Mouse (Mus musculus): Measurements from ENCODE around the gene Vapb.
"Not testable (repeated sequence)": the region's sequence is repeated elsewhere in the genome, so short reads cannot be mapped to it uniquely, and the experiment has no call there.

Gene Vapb

GRCm38 (mm10) chr2:173737222-173737989 lies at the start of gene Vapb:
Gene Vapb (plus strand): TSS chr2:173737511.
- peak; percentile 94 for DNase-seq (ENCODE audit: extremely low spot score, low read depth, low spot score)

DNA sequence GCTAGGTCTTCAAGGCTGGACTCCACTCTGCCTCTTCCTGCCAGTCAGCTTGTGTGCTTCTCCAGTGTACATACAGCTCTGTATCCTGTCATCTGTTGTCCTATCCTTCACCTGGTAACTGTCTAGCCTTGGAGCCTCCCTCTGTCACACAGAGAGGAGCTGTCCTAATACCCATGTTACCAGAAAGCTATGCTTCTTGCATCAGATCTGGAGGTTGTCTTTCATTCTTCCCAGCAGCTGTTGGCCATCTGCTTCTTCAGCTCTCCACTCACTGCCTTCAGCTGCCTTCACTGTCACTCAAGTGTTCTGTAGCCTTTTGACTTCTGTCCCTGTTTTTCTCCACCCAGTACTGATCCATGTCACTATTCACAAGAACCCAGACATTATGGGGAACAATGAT lies 47.5 kb upstream of the Vapb start:
- no peak for DNase-seq (ENCODE audit: extremely low spot score, low read depth, low spot score)

GRCm38 (mm10) chr2:173691748-173692147 lies 45.6 kb upstream of the Vapb start:
- no peak for DNase-seq (ENCODE audit: extremely low spot score, low read depth, low spot score)

GRCm38 (mm10) chr2:173692693-173693092 lies 44.6 kb upstream of the Vapb start:
- DNase-seq (ENCODE audit: extremely low spot score, low read depth, low spot score), result no peak

DNA sequence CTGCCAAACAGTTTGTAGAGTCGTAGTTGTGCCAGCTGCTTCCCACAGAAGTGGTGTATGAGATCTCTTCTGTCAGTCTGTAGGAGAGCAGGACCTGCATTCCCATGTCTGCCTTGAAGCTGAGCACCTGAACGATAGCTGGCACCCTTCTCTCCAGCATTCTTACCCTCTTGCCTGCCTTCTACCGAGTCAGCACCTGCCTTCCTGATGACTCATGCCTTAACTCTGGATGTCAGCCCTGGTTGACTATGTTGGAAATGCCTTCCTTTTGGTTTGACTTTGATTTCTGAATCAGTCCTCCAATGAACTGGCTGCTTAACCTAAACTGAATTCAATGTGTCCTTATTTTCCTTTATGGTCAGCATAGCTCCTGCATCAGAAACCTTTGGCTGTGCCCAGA lies 38.5 kb upstream of the Vapb start:
- DNase-seq (ENCODE audit: extremely low spot score, low read depth, low spot score), result no peak

GRCm38 (mm10) chr2:173702096-173702866 lies 35.0 kb upstream of the Vapb start:
- DNase-seq (ENCODE audit: extremely low spot score, low read depth, low spot score), result no peak

- DNase-seq (ENCODE audit: extremely low spot score, low read depth, low spot score), result no peak
These were observed 34.5 kb upstream of the Vapb start for GRCm38 (mm10) chr2:173702867-173703237.

- DNase-seq (ENCODE audit: extremely low spot score, low read depth, low spot score), result no peak
These were observed 31.3 kb upstream of the Vapb start for GRCm38 (mm10) chr2:173705827-173706551.

GRCm38 (mm10) chr2:173707626-173708025 lies 29.7 kb upstream of the Vapb start:
- DNase-seq (ENCODE audit: extremely low spot score, low read depth, low spot score), result not testable (repeated sequence)

GRCm38 (mm10) chr2:173710193-173710592 lies 27.1 kb upstream of the Vapb start:
- no peak for DNase-seq (ENCODE audit: extremely low spot score, low read depth, low spot score)

DNA sequence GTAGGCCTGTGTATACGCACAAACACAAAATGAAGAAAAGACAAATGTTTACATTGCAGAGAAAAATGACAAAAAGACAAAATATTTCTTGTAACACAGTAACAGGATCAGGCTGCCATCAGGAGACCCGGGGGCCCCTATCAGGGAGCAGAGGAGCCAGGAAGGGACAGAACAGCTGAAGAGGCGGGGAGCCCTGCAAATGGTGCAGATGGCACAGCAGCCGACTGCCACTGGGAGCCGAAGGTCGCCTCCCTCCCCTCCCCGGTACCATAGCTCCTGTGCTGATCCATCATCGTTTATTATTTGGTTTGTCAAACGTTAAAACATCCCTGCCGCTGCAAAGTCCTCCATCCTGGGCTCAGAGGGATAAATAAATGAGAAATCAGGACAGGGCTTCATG lies 24.7 kb upstream of the Vapb start:
- DNase-seq (ENCODE audit: extremely low spot score, low read depth, low spot score), result no peak

DNA sequence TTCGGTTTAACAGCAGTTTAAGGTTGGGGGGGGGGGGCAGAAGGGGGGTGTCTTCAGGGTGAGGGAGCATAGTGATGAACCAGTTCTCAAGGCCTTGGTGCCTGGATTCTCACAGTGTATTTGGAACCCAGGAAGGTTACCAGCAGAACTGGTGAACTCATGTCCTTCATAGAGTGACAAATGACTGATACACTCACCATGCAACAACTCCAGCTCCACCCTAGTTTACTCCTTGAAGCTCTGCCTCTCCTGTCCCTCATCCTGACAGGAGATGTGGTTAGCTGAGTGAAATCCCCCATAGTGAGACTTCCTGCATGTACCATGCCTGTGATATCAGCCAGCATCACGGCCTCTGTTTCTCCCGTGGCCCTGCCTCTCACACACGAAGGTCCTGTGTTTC lies 24.1 kb upstream of the Vapb start:
- no peak for DNase-seq (ENCODE audit: extremely low spot score, low read depth, low spot score)

- no peak for DNase-seq (ENCODE audit: extremely low spot score, low read depth, low spot score)
These were observed 22.6 kb upstream of the Vapb start for GRCm38 (mm10) chr2:173714620-173715218.

DNA sequence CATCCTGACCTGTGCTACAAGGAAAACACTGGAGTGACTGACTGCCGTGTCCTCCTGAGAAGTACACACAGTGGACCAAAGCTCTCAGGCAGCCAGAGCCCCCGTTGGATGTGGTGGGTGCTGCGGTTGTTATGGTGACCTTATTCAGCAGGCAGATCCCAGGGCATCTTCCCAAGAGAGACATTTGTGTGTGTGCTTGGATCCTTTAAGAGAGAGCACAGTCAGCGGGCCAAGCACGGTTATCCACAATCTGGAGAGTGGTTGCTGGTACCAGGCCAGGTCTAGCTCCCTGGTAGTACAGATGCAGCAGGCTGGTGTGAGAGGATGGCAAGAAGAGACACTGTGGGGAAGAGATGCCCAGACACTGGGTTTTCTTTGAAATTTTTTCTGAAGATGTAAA lies 20.3 kb upstream of the Vapb start:
- DNase-seq (ENCODE audit: extremely low spot score, low read depth, low spot score), result no peak

DNA sequence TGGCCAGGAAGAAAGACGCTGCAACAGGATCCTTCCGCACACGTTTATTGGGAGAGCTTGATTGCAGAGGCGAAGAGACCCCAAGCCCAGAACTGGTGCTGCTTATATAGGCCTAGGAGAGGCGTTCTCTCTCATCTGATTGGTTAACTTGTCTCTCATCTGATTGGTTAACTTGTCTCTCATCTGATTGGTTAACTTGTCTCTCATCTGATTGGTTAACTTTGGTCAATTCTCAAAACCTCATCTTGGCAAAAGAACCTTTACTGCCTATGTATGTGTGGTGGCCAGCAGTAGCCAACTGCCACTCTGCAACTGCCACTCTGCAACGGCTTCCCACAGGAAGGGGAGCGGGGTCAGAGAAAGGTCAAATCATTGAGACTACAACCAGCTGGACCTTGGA lies 18.2 kb upstream of the Vapb start, which contains the start of gene 1700010B08Rik:
Gene 1700010B08Rik (plus strand): TSS at position 301 of the 400 bp plus-strand sequence.
- DNase-seq (ENCODE audit: extremely low spot score, low read depth, low spot score), result not testable (repeated sequence)

DNA sequence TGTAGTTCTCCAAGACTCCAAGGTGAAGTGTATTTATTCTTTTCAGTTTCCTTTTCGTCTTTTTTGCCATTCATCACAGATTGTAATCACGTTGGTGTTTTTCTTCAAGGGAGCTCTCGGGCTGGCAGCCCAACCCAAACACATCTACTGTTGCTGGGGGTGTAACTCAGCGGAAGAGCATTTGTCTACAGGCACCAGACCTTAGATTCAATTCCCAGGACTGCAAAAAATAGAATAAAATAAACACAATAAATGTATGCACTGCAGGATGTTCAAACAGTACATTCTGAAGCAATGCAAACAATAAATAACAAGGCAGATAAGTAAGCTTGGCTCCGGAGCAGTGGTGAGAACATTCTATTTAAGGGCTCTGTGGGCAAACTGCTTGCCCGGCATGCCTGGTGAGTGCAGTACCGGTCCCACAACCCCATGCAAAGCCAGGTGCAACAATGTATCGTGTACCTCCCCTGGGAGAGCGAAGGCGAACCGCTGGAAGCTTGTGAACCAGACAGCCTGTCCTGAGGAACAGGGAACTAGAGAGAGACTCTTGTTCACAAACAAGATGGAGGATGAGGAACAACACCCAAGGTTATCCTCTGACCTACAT lies 15.0 kb upstream of the Vapb start:
- no peak for DNase-seq (ENCODE audit: extremely low spot score, low read depth, low spot score)

DNA sequence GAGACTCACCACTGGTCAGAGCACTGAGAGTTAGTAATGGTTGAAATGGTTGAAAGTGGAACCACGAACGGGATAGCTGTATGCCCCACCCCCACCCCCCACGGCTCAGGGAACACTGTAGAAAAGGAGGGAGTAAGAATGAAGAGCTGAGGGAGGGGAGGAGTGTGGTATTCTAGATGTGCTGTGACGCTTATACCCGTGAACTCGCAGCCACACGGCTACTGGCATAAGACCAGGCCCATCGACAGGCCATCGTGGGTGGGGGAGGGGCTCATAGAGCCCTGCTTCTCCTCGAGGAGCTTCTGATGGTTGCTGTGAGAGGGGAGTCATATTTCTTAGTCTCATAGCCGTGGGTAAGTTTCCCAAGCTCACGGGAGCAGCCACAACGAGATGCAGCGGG lies 12.9 kb upstream of the Vapb start:
- no peak for DNase-seq (ENCODE audit: extremely low spot score, low read depth, low spot score)

GRCm38 (mm10) chr2:173724940-173725807 lies 12.1 kb upstream of the Vapb start:
- no peak for DNase-seq (ENCODE audit: extremely low spot score, low read depth, low spot score)

- DNase-seq (ENCODE audit: extremely low spot score, low read depth, low spot score), result no peak
These were observed 11.5 kb upstream of the Vapb start for GRCm38 (mm10) chr2:173725819-173726218.

DNA sequence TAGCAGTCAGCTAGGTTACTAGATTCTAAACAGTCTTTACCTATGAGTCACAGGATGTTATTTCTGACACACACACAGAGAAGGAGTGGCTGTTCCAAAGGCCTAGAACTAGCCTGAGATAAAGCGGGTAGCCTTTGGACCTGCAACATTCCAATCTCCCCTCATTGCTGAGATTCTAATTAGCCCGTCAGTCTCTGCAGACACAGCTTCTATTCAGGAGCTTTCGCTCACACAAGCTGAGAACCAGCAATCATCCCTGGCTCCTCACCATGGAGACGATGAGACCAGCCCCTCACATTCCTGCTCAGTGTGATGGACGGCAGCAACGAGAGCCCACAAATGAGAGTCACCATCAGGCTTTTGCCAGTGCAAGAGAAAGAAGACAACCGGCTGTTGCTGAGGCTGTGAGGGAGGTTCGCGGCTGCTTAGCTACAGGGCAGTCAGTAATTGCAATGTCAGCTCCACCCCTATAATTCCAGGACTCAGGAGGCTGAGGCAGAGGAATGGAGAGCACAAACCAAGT lies 6.8 kb upstream of the Vapb start:
- no peak for DNase-seq (ENCODE audit: extremely low spot score, low read depth, low spot score)

Measured in hindlimb bud, embryonic 11.5 days (tissue).